Mouse (Mus musculus) CD4-positive naive resting alpha-beta T cell, adult 57 days (primary cell): ENCODE measurements around the gene Pygo1. TPM values are rescaled to one million over a fixed set of nuclear protein-coding genes. Genes with fewer than 3 reads are reported as not detected.

Experiments
- total RNA-seq: library from RNA; stranded (reverse); gene quantifications from one replicate; pipeline ENCODE4 v1.2.4, GENCODE M21; 2023

Pygo1 gene
- total RNA-seq = not detected

DNA sequence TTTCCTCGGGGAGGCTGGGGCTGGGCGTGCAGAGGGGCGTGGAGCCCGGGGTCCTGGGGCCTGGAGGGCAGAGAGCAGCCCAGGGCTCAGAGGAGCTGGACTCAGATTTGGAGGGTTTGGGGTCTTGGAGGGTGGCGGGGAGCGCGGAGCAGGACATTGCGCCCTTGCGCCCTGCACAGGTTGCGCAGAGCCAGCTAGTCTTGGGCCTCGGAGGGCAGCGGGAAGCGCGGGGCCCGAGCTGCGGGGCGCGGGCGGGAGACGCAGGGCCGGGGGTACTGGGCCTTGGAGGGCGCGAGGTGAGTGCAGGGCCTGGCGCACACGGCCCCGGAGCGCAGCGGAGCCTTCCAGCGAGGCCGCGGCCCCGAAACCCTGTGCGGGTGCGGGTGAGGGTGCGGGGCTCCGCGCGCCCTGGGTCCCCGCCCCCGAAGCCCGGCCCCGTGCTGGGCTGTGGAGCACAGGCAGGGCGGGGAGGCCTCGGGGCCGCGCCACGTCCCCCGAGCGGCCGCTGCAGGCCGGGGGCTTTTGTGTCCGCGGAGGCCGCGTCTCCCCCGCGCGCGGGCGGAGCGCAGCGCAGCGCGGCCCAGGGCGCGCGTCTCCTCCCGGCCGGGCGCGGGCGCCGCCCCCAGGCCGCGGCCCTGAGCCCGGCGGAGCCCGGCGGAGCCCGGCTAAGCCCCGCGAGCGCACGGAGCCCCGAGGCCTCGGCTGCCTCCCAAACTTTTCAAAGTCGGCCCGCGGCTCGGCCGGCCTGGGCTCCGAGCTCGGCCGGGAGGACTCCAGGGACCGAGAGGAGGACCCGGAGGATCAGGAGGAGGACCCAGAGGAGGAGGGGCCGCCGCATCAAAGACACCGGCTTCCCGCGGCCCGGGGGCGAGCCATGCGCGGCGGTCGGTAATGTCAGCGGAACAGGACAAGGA is at the start of gene Pygo1:
Gene Pygo1 (plus strand): TSS at position 625 of the 914 bp plus-strand sequence.

GRCm38 (mm10) chr9:72958521-72959450 is 33.3 kb downstream of the Pygo1 start, which contains the start of the genes Dyx1c1 and Gm44503:
Gene Dyx1c1, plus strand, starts transcription at chr9:72958785.
Gene Gm44503, plus strand, starts transcription at chr9:72958852.

GRCm38 (mm10) chr9:72985250-72986220 is 60.1 kb downstream of the Pygo1 start, which contains the start of the genes Ccpg1os and Ccpg1:
Gene Ccpg1os, minus strand, starts transcription at chr9:72985382.
Gene Ccpg1, plus strand, starts transcription at chr9:72985429.

Other genes starting within 250 kb of the Pygo1 start
- 0.06 TPM for gene Prtg, start 118.8 kb upstream of the Pygo1 start, total RNA-seq
- 1.6 TPM for gene Dyx1c1, start 33.1 kb downstream of the Pygo1 start, total RNA-seq
- 0.50 TPM for gene Gm44503, start 33.2 kb downstream of the Pygo1 start, total RNA-seq
- 11.2 TPM for gene Ccpg1os, start 59.7 kb downstream of the Pygo1 start, total RNA-seq
- 184 TPM for gene Ccpg1, start 59.8 kb downstream of the Pygo1 start, total RNA-seq
- gene Pigb, start 114.7 kb downstream of the Pygo1 start, total RNA-seq = 14.2 TPM
- 55.2 TPM for gene Rab27a, start 119.2 kb downstream of the Pygo1 start, total RNA-seq
- 11.1 TPM for gene Khdc3, start 176.2 kb downstream of the Pygo1 start, total RNA-seq
- not detected for gene Gm20509, start 176.8 kb downstream of the Pygo1 start, total RNA-seq
- gene Rsl24d1, start 187.8 kb downstream of the Pygo1 start, total RNA-seq = 63.3 TPM